Mouse (Mus musculus): ENCODE measurements around the gene Rasal2. TPM values are rescaled to one million over a fixed set of nuclear protein-coding genes. Genes with fewer than 3 reads are reported as not detected.

The Rasal2 gene
- 10 to 100 TPM; 45.4 to 48.3 TPM for total RNA-seq (2021)
- long read RNA-seq, partial matches to known transcripts = 2 of 4 reads
- long read RNA-seq, other reads (novel, unspliced or antisense) = 2 of 4 reads

DNA sequence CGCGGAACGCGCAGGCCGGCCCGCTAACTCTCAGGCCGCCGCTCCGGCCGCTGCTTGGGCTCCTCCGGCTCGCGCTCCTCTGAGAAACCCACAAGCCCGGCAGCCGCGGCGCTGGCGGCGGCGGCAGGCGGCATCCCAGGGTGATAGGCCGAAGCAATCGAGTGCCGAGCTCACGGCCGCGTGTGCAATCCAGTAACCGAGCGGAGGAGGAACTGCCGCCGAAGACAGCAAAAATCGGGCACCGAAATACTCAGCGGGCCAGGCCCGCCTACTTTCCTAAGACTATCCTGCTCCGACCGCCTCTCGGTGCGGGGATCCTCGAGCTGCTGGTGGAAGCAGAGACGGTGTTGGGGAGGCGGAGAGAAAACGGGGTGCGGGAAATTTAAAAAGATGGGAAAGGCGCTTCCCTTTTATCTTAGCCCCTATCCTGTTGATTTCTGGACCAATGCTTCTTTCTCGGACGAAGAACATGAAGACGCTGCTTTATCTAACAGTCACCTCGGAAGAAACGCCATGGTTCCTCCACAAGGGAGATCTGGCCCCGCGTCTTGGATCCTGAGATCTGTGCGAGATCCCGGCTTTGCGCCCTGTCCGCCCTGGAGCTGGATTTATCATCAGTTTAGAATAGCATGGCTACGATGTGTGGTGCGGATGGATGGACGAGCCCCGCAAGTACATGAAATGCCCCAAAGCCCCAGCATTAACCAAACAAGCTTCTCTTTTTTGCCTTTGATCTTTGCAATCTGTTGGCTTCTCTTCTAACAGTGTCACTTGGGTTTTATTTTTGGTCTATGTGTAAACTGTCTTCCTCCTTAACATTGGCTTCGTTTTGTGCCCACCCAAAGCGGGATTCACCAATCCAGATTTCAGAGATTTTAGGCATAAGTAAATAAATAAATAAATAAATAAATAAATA is at the start of gene Rasal2:
TSS of gene Rasal2 (minus strand) at position 142 of the 916 bp plus-strand sequence.
- DNase-seq (ENCODE audit: low spot score in 2 of 2) = peak; percentile 96 to 97

GRCm38 (mm10) chr1:157461276-157461675 is 48.9 kb upstream of the Rasal2 start:
- no peak for DNase-seq (ENCODE audit: low spot score in 2 of 2)

DNA sequence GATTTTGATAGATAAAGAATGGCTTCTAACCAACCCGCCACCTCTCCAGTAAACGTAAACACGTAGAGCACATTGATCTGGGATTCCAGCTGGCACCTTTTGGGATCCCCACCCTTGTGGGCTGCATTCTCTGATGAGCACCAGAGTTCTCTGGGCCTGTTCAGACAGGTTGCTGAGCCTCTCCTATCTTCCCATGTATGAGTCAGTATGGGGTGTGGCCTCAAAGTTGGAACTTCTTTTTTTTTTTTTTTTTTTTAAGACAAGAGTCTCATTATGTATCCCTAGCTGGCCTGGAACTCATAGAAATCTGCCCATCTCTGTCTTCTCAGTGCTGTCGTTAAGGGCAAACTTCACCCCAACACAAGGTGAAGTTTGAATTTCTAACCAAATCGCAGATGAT is 47.5 kb upstream of the Rasal2 start:
- no peak for DNase-seq (ENCODE audit: low spot score in 2 of 2)

DNA sequence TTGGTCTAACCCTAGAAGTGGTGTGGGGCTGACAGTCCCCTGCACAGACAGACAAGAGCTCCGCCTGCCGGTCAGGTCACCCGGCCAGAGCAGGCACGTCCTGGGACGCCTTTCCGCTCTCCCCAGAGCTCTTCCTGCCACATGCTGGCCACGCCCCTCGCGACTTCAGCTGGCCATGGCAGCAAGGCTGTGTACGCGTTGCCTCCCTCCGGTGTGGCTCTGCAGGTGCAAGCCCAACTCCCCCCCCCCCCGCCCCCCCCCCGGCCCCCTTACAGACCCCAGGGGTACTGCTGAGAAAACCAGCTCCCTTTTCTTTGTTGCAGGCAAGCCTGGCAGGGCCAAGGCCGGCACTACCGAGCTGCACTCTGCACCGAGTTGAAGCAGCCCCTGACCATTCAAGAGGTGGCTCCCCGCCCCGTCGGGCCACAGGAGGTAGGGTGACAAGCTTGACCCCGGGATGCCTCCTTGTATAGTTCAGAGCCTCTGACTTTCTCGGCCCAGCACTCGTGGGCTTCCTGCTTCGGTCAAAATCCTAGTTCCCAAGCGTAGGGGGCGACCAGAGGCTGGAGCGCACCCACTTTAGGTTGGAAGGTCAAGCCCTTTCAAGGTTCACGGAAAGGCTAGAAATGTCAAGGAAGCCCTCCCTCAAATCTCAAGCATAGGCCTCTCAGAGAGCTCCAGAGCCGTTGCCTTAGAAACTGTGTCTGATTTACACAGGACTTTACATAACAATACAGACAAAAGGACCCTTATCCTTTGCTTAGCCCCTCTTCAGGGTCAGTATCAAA is 46.2 kb upstream of the Rasal2 start, which contains the start of gene Cryzl2:
TSS of gene Cryzl2 (plus strand) at position 157 of the 788 bp plus-strand sequence.
- DNase-seq (ENCODE audit: low spot score in 2 of 2) = peak; percentile 60 to 73

GRCm38 (mm10) chr1:157457789-157458188 is 45.4 kb upstream of the Rasal2 start:
- no peak for DNase-seq (ENCODE audit: low spot score in 2 of 2)

GRCm38 (mm10) chr1:157454876-157455275 is 42.5 kb upstream of the Rasal2 start:
- no peak for DNase-seq (ENCODE audit: low spot score in 2 of 2)

DNA sequence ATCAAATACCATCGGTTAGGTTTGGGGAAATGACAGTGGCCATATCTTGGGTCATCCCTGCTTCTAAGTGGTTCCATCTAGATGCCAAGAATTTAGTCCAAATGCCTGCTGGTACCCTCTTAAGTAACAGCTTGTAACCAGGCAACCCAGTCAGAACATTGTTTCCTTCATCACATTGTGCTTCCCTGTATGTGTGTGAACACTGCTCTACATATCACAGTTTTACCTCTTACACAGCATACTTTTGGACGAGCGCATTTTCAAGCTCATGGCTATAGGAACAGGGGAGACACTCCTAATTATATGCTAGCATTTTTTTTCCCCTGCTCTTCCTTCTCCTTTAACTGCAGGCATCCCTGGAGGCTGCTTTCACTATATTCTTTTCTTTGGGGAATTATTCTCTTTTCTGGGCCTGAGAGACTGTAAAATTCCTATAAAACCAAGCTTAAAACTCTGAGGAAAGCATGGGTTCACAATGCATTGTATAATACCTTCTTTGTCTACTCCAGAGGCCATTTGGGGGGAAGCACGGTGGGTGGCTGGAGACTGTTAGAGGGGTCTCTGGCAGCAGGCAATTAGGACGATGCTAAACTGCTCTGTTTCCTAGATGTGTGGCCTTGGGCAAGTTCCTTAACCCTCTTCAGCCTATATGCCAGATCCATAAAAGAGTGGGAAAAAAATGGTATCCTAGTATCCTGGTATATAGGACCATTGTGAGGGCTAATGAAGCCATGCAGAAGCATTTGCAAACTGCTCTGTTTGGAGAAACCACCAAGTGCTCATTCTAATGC is 40.6 kb upstream of the Rasal2 start:
- no peak for DNase-seq (ENCODE audit: low spot score in 2 of 2)

- no peak for DNase-seq (ENCODE audit: low spot score in 2 of 2)
Measured at GRCm38 (mm10) chr1:157452284-157452683, 39.9 kb upstream of the Rasal2 start.

DNA sequence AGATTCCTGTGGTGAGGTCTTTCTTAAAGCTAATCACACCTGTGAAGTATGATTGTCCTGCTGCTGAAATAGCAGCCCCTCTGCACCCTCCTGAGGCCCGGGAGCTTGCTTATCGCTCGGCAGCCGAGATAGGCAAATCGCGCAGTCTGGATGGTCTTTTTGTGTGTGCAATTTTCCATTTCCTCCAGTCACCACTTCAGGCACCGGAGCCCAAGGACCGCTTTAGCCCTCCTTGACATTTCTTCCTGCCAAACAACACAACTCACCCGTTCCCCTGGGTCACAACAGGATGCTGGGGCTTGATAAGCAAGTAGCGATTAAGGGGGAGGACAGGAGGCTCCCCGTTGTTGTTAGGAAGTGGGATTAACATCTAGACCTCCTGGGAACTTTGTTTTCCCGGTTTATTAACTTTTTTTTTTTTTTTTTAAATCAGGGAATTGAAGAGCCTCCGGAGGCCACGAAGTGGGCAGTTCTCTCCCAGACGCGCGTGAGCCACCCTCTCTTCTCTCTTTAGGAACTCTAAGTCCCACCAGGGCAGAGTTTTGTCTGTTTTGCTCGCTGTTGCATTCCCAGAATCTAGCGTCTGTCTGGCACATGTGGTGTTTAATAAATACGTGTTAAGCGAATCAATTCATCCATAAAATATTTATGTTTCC is 37.7 kb upstream of the Rasal2 start:
- no peak for DNase-seq (ENCODE audit: low spot score in 2 of 2)

- DNase-seq (ENCODE audit: low spot score in 2 of 2) = no peak
Measured at GRCm38 (mm10) chr1:157449532-157449931, 37.1 kb upstream of the Rasal2 start.

DNA sequence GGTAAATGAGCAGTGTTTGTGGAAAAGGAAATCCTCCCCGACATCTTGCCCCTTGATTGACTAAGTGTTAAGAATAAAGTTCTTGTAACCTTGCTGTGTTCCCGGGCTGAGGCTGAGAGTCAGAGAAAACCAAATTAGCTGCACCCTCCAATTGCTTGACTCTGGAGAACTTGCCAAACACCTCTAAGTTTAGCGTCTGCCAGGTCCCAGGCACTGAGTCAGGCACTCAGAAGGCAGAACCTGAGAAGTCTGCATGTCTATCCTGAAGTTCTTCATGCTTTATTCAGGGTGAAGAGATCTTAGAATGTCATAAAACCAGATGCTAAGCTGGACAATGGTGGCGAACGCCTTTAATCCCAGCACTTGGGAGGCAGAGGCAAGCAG is 36.4 kb upstream of the Rasal2 start:
- DNase-seq (ENCODE audit: low spot score in 2 of 2) = no peak

- DNase-seq (ENCODE audit: low spot score in 2 of 2) = no peak
Measured at GRCm38 (mm10) chr1:157448164-157448804, 35.9 kb upstream of the Rasal2 start.

DNA sequence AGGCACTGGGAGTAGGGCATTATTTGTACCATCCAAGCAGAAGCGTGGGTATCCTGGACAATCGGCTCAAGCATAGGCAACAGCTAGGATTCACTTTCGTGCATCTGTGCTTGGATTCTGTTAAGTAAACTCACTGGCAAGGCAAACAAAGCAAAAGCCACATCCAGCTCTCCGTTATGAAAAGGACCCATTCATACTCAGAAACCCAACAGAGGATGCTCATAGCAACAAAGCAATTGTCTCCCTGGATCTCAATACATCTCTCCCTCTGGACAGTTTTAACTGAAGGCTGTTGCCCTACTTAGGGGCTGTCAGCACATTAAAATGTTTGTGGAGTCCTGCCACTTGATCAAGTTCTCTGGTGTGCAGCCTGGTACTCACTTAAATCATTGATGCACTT is 34.7 kb upstream of the Rasal2 start:
- no peak for DNase-seq (ENCODE audit: low spot score in 2 of 2)

DNA sequence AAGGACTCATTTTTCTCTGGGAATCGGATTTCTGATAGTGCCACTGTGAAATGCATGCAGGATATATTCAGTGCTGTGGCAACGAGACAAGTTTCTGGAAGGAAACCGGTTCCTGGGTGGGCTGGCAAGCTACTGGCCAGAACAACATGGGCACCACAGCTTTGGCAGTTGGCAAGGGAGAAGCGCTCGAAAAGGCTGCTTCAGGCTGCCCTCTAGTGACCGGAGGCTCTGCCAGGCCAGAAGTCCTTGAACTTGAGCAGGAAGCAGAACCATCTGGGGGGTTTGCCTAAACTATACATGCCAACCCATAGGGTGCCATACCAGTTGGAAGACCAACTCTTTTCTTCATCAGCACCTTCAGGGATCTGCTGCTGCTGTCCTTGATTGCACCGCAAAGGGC is 33.9 kb upstream of the Rasal2 start:
- DNase-seq (ENCODE audit: low spot score in 2 of 2) = peak; percentile 74 to 82

GRCm38 (mm10) chr1:157445398-157445910 is 33.1 kb upstream of the Rasal2 start:
- DNase-seq (ENCODE audit: low spot score in 2 of 2) = no peak

DNA sequence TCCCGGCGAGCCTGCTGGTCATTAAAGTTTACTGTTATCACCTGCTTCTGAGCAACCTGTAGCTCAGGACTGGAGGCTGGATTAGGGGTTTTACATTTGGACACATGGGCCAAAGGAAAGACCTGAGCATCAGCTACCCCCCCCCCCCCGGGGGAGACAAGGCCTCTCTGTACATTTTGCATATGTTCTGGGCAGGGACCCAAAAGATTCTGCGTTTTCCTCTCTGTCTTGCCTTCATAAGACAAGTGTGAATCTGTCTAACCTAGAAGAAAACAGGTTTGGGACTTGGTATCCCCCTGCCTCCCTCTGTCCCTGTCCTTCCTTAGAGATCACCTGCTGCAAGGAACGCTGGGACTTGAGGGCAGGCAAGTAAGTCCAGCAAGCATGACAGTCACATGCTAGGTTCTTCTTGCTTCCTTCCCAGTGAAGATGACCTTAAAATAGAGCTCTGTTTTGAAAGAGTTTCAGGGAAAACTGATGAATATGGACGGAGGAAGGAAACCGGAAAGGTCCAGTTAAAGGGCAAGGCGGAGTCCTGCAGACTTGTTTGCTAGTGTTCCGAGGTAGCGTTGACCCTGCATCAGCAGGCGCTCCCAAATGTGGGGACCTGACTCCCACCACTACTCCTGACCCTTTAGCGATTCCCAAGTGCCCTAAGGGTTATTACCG is 32.4 kb upstream of the Rasal2 start:
- no peak for DNase-seq (ENCODE audit: low spot score in 2 of 2)

GRCm38 (mm10) chr1:157443723-157444561 is 31.5 kb upstream of the Rasal2 start:
- DNase-seq (ENCODE audit: low spot score in 2 of 2) = no peak

DNA sequence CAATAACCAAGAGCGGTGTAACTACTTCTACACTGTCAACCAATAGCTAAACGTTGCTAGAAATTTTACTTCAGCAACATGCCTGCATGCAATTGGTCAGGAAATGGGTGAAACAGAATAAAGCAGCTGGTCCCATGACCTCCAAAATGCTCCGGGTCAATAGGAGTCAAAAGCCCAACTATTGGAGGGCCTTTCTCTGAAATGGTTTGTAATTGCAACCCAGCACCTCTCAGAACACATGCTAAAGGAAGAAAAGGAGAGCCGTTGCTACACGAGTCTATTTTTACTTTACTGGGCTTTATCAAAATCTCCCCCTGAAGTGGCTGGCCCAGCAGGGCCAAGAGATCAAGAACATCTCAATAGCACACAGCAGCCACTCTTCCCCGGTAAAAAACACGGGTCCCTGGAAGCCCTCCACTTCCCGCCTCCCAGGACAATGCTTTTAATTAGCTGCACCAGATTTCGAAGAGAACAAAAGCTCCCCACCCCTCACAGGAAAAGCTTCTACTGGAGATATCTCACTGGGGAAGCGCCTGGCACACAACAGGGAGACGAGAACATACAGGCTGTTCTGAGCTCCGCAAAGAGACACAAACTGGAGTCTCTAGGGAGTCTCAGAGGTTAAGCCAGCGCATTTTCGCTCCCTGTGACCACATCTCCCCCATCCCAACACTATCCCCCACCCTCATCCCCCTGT is 30.8 kb upstream of the Rasal2 start:
- DNase-seq (ENCODE audit: low spot score in 2 of 2) = peak in 1 of 2 experiments; percentile 55
